Mouse (Mus musculus) ES-CJ7 (cell line): ENCODE measurements around the gene Mmp9.

Experiments used
- DNase-seq: peaks from one replicate; pipeline ENCODE4 v3.0.0; 2011; ENCODE audit warnings: low read depth, low spot score

Mmp9 gene

GRCm38 (mm10) chr2:164940140-164940830 lies at the start of gene Mmp9:
Gene Mmp9 (plus strand): TSS chr2:164940780.
- no peak for DNase-seq

GRCm38 (mm10) chr2:164891056-164891834 lies 49.3 kb upstream of the Mmp9 start:
- no peak for DNase-seq

- no peak for DNase-seq
Measured at GRCm38 (mm10) chr2:164891908-164892695, 48.5 kb upstream of the Mmp9 start.

- DNase-seq = no peak
Measured at GRCm38 (mm10) chr2:164892696-164893216, 47.8 kb upstream of the Mmp9 start.

GRCm38 (mm10) chr2:164894048-164894447 lies 46.5 kb upstream of the Mmp9 start:
- no peak for DNase-seq

- no peak for DNase-seq
Measured at GRCm38 (mm10) chr2:164894644-164895043, 45.9 kb upstream of the Mmp9 start.

- DNase-seq = no peak
Measured at GRCm38 (mm10) chr2:164895885-164896284, 44.7 kb upstream of the Mmp9 start.

GRCm38 (mm10) chr2:164898008-164898407 lies 42.6 kb upstream of the Mmp9 start:
- no peak for DNase-seq

- DNase-seq = no peak
Measured at GRCm38 (mm10) chr2:164899034-164899433, 41.5 kb upstream of the Mmp9 start.

- DNase-seq = no peak
Measured at GRCm38 (mm10) chr2:164899723-164900459, 40.7 kb upstream of the Mmp9 start.

GRCm38 (mm10) chr2:164901380-164901779 lies 39.2 kb upstream of the Mmp9 start:
- DNase-seq = no peak

GRCm38 (mm10) chr2:164903496-164903895 lies 37.1 kb upstream of the Mmp9 start:
- no peak for DNase-seq

GRCm38 (mm10) chr2:164906071-164906470 lies 34.5 kb upstream of the Mmp9 start:
- DNase-seq = peak; percentile 63

- DNase-seq = no peak
Measured at GRCm38 (mm10) chr2:164907511-164907910, 33.1 kb upstream of the Mmp9 start.

- no peak for DNase-seq
Measured at GRCm38 (mm10) chr2:164908011-164908410, 32.6 kb upstream of the Mmp9 start.

- DNase-seq = no peak
Measured at GRCm38 (mm10) chr2:164909100-164909499, 31.5 kb upstream of the Mmp9 start.

- peak; percentile 57 for DNase-seq
Measured at GRCm38 (mm10) chr2:164909542-164909941, 31.0 kb upstream of the Mmp9 start.

GRCm38 (mm10) chr2:164910360-164911061 lies 30.1 kb upstream of the Mmp9 start:
- DNase-seq = no peak

GRCm38 (mm10) chr2:164911086-164912048 lies 29.2 kb upstream of the Mmp9 start, which contains the start of gene Zfp335:
Gene Zfp335 (minus strand): TSS chr2:164911757.
- DNase-seq = peak; percentile 96
